Mouse (Mus musculus) CD8-positive naive resting alpha-beta T cell, adult 2 months (primary cell): ENCODE results near the gene Nfix.

Experiments used
- DNase-seq, 2 experiments: peaks; one replicate each; pipeline ENCODE4 v3.0.0; 2022; ENCODE audit warnings: low read depth in 2 of 2, low spot score in 2 of 2

Gene Nfix

GRCm38 (mm10) chr8:84782680-84783079 lies 17.5 kb downstream of the Nfix start:
- no peak for DNase-seq

- DNase-seq = no peak
Measured at GRCm38 (mm10) chr8:84781686-84782505, 18.2 kb downstream of the Nfix start.

- DNase-seq = no peak
Measured at GRCm38 (mm10) chr8:84780949-84781680, 19.0 kb downstream of the Nfix start.

GRCm38 (mm10) chr8:84780225-84780555 lies 20.0 kb downstream of the Nfix start:
- DNase-seq = no peak

- no peak for DNase-seq
Measured at GRCm38 (mm10) chr8:84779519-84780224, 20.5 kb downstream of the Nfix start.

GRCm38 (mm10) chr8:84778638-84779380 lies 21.3 kb downstream of the Nfix start:
- DNase-seq = no peak

- DNase-seq = no peak
Measured at GRCm38 (mm10) chr8:84777899-84778637, 22.1 kb downstream of the Nfix start.

GRCm38 (mm10) chr8:84776569-84776968 lies 23.6 kb downstream of the Nfix start:
- no peak for DNase-seq

GRCm38 (mm10) chr8:84775621-84776113 lies 24.5 kb downstream of the Nfix start:
- DNase-seq = no peak

- no peak for DNase-seq
Measured at GRCm38 (mm10) chr8:84775105-84775591, 25.0 kb downstream of the Nfix start.

GRCm38 (mm10) chr8:84774473-84774911 lies 25.7 kb downstream of the Nfix start:
- no peak for DNase-seq

- DNase-seq = no peak
Measured at GRCm38 (mm10) chr8:84773833-84774232, 26.3 kb downstream of the Nfix start.

- no peak for DNase-seq
Measured at GRCm38 (mm10) chr8:84773304-84773703, 26.8 kb downstream of the Nfix start.

- DNase-seq = no peak
Measured at GRCm38 (mm10) chr8:84772628-84773027, 27.5 kb downstream of the Nfix start.

- no peak for DNase-seq
Measured at GRCm38 (mm10) chr8:84771941-84772378, 28.2 kb downstream of the Nfix start.

GRCm38 (mm10) chr8:84771000-84771687 lies 29.0 kb downstream of the Nfix start:
- no peak for DNase-seq

GRCm38 (mm10) chr8:84770100-84770953 lies 29.8 kb downstream of the Nfix start:
- no peak for DNase-seq

GRCm38 (mm10) chr8:84769324-84769723 lies 30.8 kb downstream of the Nfix start:
- no peak for DNase-seq
